Comparison of ENCODE assay signal across 1 mouse cellular context in genomic region chr8:71558958-71559690, GRCm38 (mm10).
TF ChIP-seq lines count a peak whose summit lies in the region.

No protein-coding gene starts in this region.

TF ChIP-seq in CH12.LX, 34 proteins besides CTCF, POLR2A, EP300 and RAD21 (continued from another document):
- no peak for TF ChIP-seq PAX5 (IDR thresholded peaks at IDR 0.05; ENCODE audit: low read length)
- no peak for TF ChIP-seq BHLHE40 (IDR thresholded peaks at IDR 0.05; ENCODE audit: low read depth, low read length)
- no peak for TF ChIP-seq MXI1 (IDR thresholded peaks at IDR 0.05; ENCODE audit: low read depth, low read length)
- no peak for TF ChIP-seq MAFK (IDR thresholded peaks at IDR 0.05; ENCODE audit: insufficient replicate concordance, low read length)
- TF ChIP-seq CHD2 (IDR thresholded peaks at IDR 0.05; ENCODE audit: low read length): no peak
- no peak for TF ChIP-seq MAX (IDR thresholded peaks at IDR 0.05; ENCODE audit: low read length)
- no peak for TF ChIP-seq CHD1 (IDR thresholded peaks at IDR 0.05; ENCODE audit: low read depth, low read length)
- TF ChIP-seq IRF4 (IDR thresholded peaks at IDR 0.05; ENCODE audit: low read depth, low read length): peak; percentile 57
- TF ChIP-seq NRF1 (IDR thresholded peaks at IDR 0.05; ENCODE audit: low read depth, low read length): no peak
- TF ChIP-seq E2F4 (IDR thresholded peaks at IDR 0.05; ENCODE audit: insufficient replicate concordance, low read depth, low read length): no peak
- no peak for TF ChIP-seq POLR2AphosphoS2 (IDR thresholded peaks at IDR 0.05; ENCODE audit: low read depth, low read length)
- no peak for TF ChIP-seq JUN (IDR thresholded peaks at IDR 0.05; ENCODE audit: insufficient read depth, low read depth, low read length)
- TF ChIP-seq KAT2A (IDR thresholded peaks at IDR 0.05; ENCODE audit: insufficient replicate concordance, low read length): no peak
- no peak for TF ChIP-seq GABPA (IDR thresholded peaks at IDR 0.05; ENCODE audit: insufficient replicate concordance, low read depth, low read length)
- TF ChIP-seq SMC3 (IDR thresholded peaks at IDR 0.05; ENCODE audit: low read depth, low read length): peak; percentile 13
- no peak for TF ChIP-seq USF2 (conservative IDR thresholded peaks at IDR 0.05; ENCODE audit: low read depth, low read length)
- TF ChIP-seq RCOR1 (conservative IDR thresholded peaks at IDR 0.05; ENCODE audit: low read depth, low read length): no peak
- TF ChIP-seq HCFC1 (IDR thresholded peaks at IDR 0.05; ENCODE audit: low read depth, low read length): peak; percentile 31; the same call in 1 of the 2 replicates
- no peak for TF ChIP-seq ETS1 (conservative IDR thresholded peaks at IDR 0.05; ENCODE audit: low read depth, low read length)
- peak; percentile 25 for TF ChIP-seq ELF1 (IDR thresholded peaks at IDR 0.05; ENCODE audit: low read depth, low read length)
- TF ChIP-seq MYC (IDR thresholded peaks at IDR 0.05; ENCODE audit: low read depth, low read length): no peak
- no peak for TF ChIP-seq ZKSCAN1 (IDR thresholded peaks at IDR 0.05; ENCODE audit: borderline replicate concordance, low read depth, low read length)
- 0 out of 2 replicates have a peak, but pooled peaks have one; percentile 69 for TF ChIP-seq SIN3A (IDR thresholded peaks at IDR 0.05; ENCODE audit: low read length)
- TF ChIP-seq UBTF (IDR thresholded peaks at IDR 0.05; ENCODE audit: low read depth, low read length): no peak
- no peak for TF ChIP-seq MEF2A (IDR thresholded peaks at IDR 0.05; ENCODE audit: borderline replicate concordance, low read depth, low read length)
- TF ChIP-seq MAZ (IDR thresholded peaks at IDR 0.05; ENCODE audit: low read depth, low read length): peak; percentile 18; the same call in 1 of the 2 replicates
- no peak for TF ChIP-seq ZC3H11A (IDR thresholded peaks at IDR 0.05; ENCODE audit: low read depth, low read length)
- TF ChIP-seq TBP (conservative IDR thresholded peaks at IDR 0.05; ENCODE audit: low read depth, low read length): 0 out of 2 replicates have a peak, but pooled peaks have one; percentile 49
- TF ChIP-seq JUND (conservative IDR thresholded peaks at IDR 0.05; ENCODE audit: low read depth, low read length): no peak
- no peak for TF ChIP-seq NELFE (IDR thresholded peaks at IDR 0.05; ENCODE audit: low read depth, low read length)
- TF ChIP-seq TCF12 (IDR thresholded peaks at IDR 0.05; ENCODE audit: low read depth, low read length): peak; percentile 44; the same call in 1 of the 2 replicates
